ENCODE assay signal across 17 mouse cellular contexts in genomic region chr16:43994623-43995022, GRCm38 (mm10). TPM values are rescaled to one million over a fixed set of nuclear protein-coding genes. Genes with fewer than 3 reads are reported as not detected.
DNase-seq lines count a peak whose midpoint lies in the region; TF ChIP-seq lines count a peak whose summit lies in the region.
"Had no signal": no experiment of that assay in that cellular context is flagged by ENCODE, and none has a peak within 500 bp of the region (broad histone marks: within the 10 kb centered on the region; RNA-seq: fewer than 3 reads in every experiment).

No protein-coding gene starts in this region.

- no peak for TF ChIP-seq POLR2A in MEL (IDR thresholded peaks at IDR 0.05; ENCODE audit: control insufficient read depth in 1 of 2, insufficient read depth in 1 of 2, low read depth in 1 of 2, low read length in 2 of 2, poor library complexity in 1 of 2)

- H3K36me3 ChIP-seq in MEL (ENCODE audit: control insufficient read depth in 1 of 2, insufficient read depth in 2 of 2, low read length in 2 of 2) = peaks cover 2 to 9% of the 10 kb centered on the region in 2 experiments; a peak in 3 of 4 replicates

- H3K27me3 ChIP-seq in MEL (ENCODE audit: control insufficient read depth in 1 of 2, insufficient read depth in 2 of 2, low read length in 2 of 2) = no peaks in the 10 kb centered on the region
- H3K27me3 ChIP-seq: CH12.LX, Patski had no signal

- peaks cover 2 to 3% of the 10 kb centered on the region in 2 experiments; a peak in 3 of 4 replicates for H3K4me1 ChIP-seq in MEL (ENCODE audit: control insufficient read depth in 1 of 2, insufficient read depth in 2 of 2, low read length in 2 of 2)

- peak overlapping the region; percentile 48 for H3K9ac ChIP-seq in MEL (ENCODE audit: control insufficient read depth, low read depth, low read length, poor library complexity, severe bottlenecking)

- no peak for TF ChIP-seq RAD21 in MEL (IDR thresholded peaks at IDR 0.05; ENCODE audit: low read depth, low read length)

- TF ChIP-seq CTCF in MEL (IDR thresholded peaks at IDR 0.05 in 2 of 3, conservative IDR thresholded peaks at IDR 0.05 in 1 of 3; ENCODE audit: control insufficient read depth in 1 of 3, insufficient read depth in 1 of 3, low read depth in 2 of 3, low read length in 3 of 3, poor library complexity in 1 of 3, severe bottlenecking in 1 of 3) = no peak

- DNase-seq in MEL (ENCODE audit: low read depth, low spot score) = peak; percentile 61
- no peak for DNase-seq in urinary bladder, postnatal 4 days (ENCODE audit: low spot score in 2 of 2)
- DNase-seq: adrenal gland, adult 2 months; adrenal gland, adult 8-10 months; adrenal gland, postnatal 10 days; adrenal gland, postnatal 14 days; adrenal gland, postnatal 25 days; adrenal gland, postnatal 36 days; B cell, adult 2 months; cerebellum, adult 11 months; cerebellum, adult 11-12 months; cerebellum, adult 18-20 months; cerebellum, adult 2 months; cerebellum, adult 8-10 months had no signal

- peak; percentile 65 to 74; a peak in 3 of 4 replicates for TF ChIP-seq EP300 in MEL (IDR thresholded peaks at IDR 0.05; ENCODE audit: low read depth in 1 of 2, low read length in 2 of 2)

- H3K4me3 ChIP-seq in MEL (ENCODE audit: control insufficient read depth in 1 of 2, insufficient read depth in 1 of 2, low read depth in 2 of 2, low read length in 2 of 2) = peak overlapping the region in 1 of 2 experiments; percentile 30; a peak in 2 of 4 replicates

- no peak overlapping the region for H3K27ac ChIP-seq in MEL (ENCODE audit: control insufficient read depth, low read depth, low read length)

- no peaks in the 10 kb centered on the region for H3K79me2 ChIP-seq in MEL (ENCODE audit: control insufficient read depth, insufficient read depth, low read length, poor library complexity)

- H3K9me3 ChIP-seq in MEL (replicated peaks; ENCODE audit: insufficient read depth, low read length) = no peaks in the 10 kb centered on the region
- H3K9me3 ChIP-seq: G1E had no signal

TF ChIP-seq in MEL, 35 proteins besides CTCF, POLR2A, EP300 and RAD21:
- 0 out of 2 replicates have a peak, but pooled peaks have one; percentile 48 for TF ChIP-seq RCOR1 (IDR thresholded peaks at IDR 0.05; ENCODE audit: low read depth, low read length)
- peak; percentile 31; the same call in 1 of the 2 replicates for TF ChIP-seq TAL1 (IDR thresholded peaks at IDR 0.05; ENCODE audit: low read length)
- TF ChIP-seq POLR2AphosphoS5 (IDR thresholded peaks at IDR 0.05; ENCODE audit: borderline replicate concordance, low read depth, low read length) = no peak
- TF ChIP-seq ZKSCAN1 (IDR thresholded peaks at IDR 0.05; ENCODE audit: low read depth, low read length) = no peak
- TF ChIP-seq E2F4 (IDR thresholded peaks at IDR 0.05; ENCODE audit: borderline replicate concordance, low read depth, low read length) = no peak
- peak; percentile 59; the same call in 1 of the 2 replicates for TF ChIP-seq SIN3A (IDR thresholded peaks at IDR 0.05; ENCODE audit: low read length)
- TF ChIP-seq MXI1 (IDR thresholded peaks at IDR 0.05; ENCODE audit: low read depth, low read length) = no peak
- TF ChIP-seq GATA1 (IDR thresholded peaks at IDR 0.05; ENCODE audit: low read depth, low read length) = peak; percentile 76
- peak; percentile 66 for TF ChIP-seq ETS1 (IDR thresholded peaks at IDR 0.05; ENCODE audit: low read depth, low read length)
- no peak for TF ChIP-seq UBTF (IDR thresholded peaks at IDR 0.05; ENCODE audit: borderline replicate concordance, insufficient read depth, low read depth, low read length)
- TF ChIP-seq ZNF384 (IDR thresholded peaks at IDR 0.05; ENCODE audit: low read depth, low read length) = peak; percentile 65
- no peak for TF ChIP-seq USF2 (IDR thresholded peaks at IDR 0.05; ENCODE audit: borderline replicate concordance in 1 of 2, insufficient read depth in 1 of 2, low read depth in 1 of 2, low read length in 2 of 2)
- peak; percentile 59; the same call in 1 of the 2 replicates for TF ChIP-seq TCF12 (IDR thresholded peaks at IDR 0.05; ENCODE audit: low read depth, low read length)
- no peak for TF ChIP-seq ELF1 (IDR thresholded peaks at IDR 0.05; ENCODE audit: low read depth, low read length)
- no peak; the same call in 1 of the 2 replicates for TF ChIP-seq MYC (IDR thresholded peaks at IDR 0.05; ENCODE audit: low read depth, low read length)

RNA-seq across cellular contexts. Expression of gene Zdhhc23, which starts 15.0 kb away (rescaled TPM):
- 3.8 and 4.0 TPM in 2 replicates for total RNA-seq in MEL (2012; rRNA removed)
- 10 to 100 TPM in 1 of 2 experiments, 1 to 10 TPM in 1; 7.8 to 53.3 TPM for polyA plus RNA-seq in MEL (2012; ENCODE audit: insufficient read depth in 1 of 2, insufficient read length in 2 of 2, low read depth in 1 of 2, low replicate concordance in 2 of 2, missing spikeins in 1 of 2)
